Mouse (Mus musculus) stomach, embryonic 16.5 days (tissue): Measurements from ENCODE around the gene Zfp831. TPM values are rescaled to one million over a fixed set of nuclear protein-coding genes. Genes with fewer than 3 reads are reported as not detected.

Experiments
- ATAC-seq: fragments of 200-750 bp; cut with Nextera tagmentation; 2 replicates; pipeline ENCODE4 v1.8.0; 2017; ENCODE audit warnings: moderate number of reproducible peaks, moderate TSS enrichment; ENCODE audit not compliant: insufficient read depth, low FRiP score
- H3K27ac ChIP-seq: fragments of 300-500 bp; sonication (generic); 2 replicates; pipeline ENCODE4 v1.5.1; 2014; ENCODE audit warnings: low read length
- H3K27me3 ChIP-seq: fragments of 300-500 bp; sonication (generic); 2 replicates; pipeline ENCODE4 v1.6.1; 2014; ENCODE audit warnings: low read length, control low read depth, mixed read lengths; ENCODE audit not compliant: control insufficient read depth, insufficient read depth
- H3K36me3 ChIP-seq: fragments of 300-500 bp; sonication (generic); 2 replicates; pipeline ENCODE4 v1.6.1; 2014; ENCODE audit warnings: low read length; ENCODE audit not compliant: control insufficient read depth, insufficient read depth
- H3K4me1 ChIP-seq: fragments of 300-500 bp; sonication (generic); 2 replicates; pipeline ENCODE4 v1.6.1; 2014; ENCODE audit warnings: low read length, control low read depth, mixed read lengths; ENCODE audit not compliant: control insufficient read depth, insufficient read depth
- H3K4me2 ChIP-seq: fragments of 300-500 bp; sonication (generic); 2 replicates; pipeline ENCODE4 v1.6.1; 2014; ENCODE audit warnings: low read depth, low read length, mixed read lengths
- H3K4me3 ChIP-seq: fragments of 300-500 bp; sonication (generic); replicated peaks from 2 replicates; pipeline ENCODE4 v1.5.1; 2014; ENCODE audit warnings: mild to moderate bottlenecking, low read length
- H3K9ac ChIP-seq: fragments of 300-500 bp; sonication (generic); 2 replicates; pipeline ENCODE4 v1.6.1; 2014; ENCODE audit warnings: low read length
- H3K9me3 ChIP-seq: fragments of 300-500 bp; sonication (generic); replicated peaks from 2 replicates; pipeline ENCODE4 v1.6.1; 2016; ENCODE audit warnings: low read length, control low read depth; ENCODE audit not compliant: control insufficient read depth
- WGBS: fragments of 180-500 bp; shearing (Covaris S2); extraction: QIAGEN DNeasy Blood & Tissue Kit; methylation state at CpG from one replicate; pipeline ENCODE4 v1.1.7; 2014; 5-methylcytosine and 5-hydroxymethylcytosine counted together
- polyA plus RNA-seq: library from polyadenylated mRNA; unstranded; fragments of >200 nt; fragmentation: Nextera tagmentation; extraction: Ambion mirVana; gene quantifications from 2 replicates; pipeline ENCODE4 v1.2.1, GENCODE M21; 2015

The Zfp831 gene
- 0.06 TPM in 1 of 2 replicates, not detected in the other for polyA plus RNA-seq

GRCm38 (mm10) chr2:174643448-174644144 is at the start of gene Zfp831:
Zfp831 (plus strand) TSS chr2:174643534.
- no peak within 1 kb of the TSS for H3K4me3 ChIP-seq
- 79% methylated on average over 18 of the region's 18 CpGs for WGBS
- no peaks in the 10 kb centered on the region for H3K27me3 ChIP-seq
- H3K4me1 ChIP-seq, result no peaks in the 10 kb centered on the region
- no peaks in the 10 kb centered on the region for H3K9me3 ChIP-seq
- no peak within 1 kb of the TSS for H3K9ac ChIP-seq
- ATAC-seq, result no peak
- H3K4me2 ChIP-seq, result no peak within 1 kb of the TSS
- H3K36me3 ChIP-seq, result no peaks in the 10 kb centered on the region
- H3K27ac ChIP-seq, result no peak within 1 kb of the TSS

GRCm38 (mm10) chr2:174594965-174595364 is 48.4 kb upstream of the Zfp831 start:
- Histone ChIP-seq H3K36me3 (no peaks in the 10 kb centered on the region), H3K4me2 (no peak overlapping the region), H3K4me1 (no peaks in the 10 kb centered on the region), H3K9me3 (no peaks in the 10 kb centered on the region), H3K4me3 (no peak overlapping the region), H3K27me3 (no peaks in the 10 kb centered on the region), H3K27ac (no peak overlapping the region), H3K9ac (no peak overlapping the region)
- 72% methylated on average over 9 of the region's 9 CpGs for WGBS
- no peak for ATAC-seq

- Histone ChIP-seq H3K27me3 (no peaks in the 10 kb centered on the region), H3K4me3 (no peak overlapping the region), H3K9ac (no peak overlapping the region), H3K4me2 (no peak overlapping the region), H3K9me3 (no peaks in the 10 kb centered on the region), H3K36me3 (no peaks in the 10 kb centered on the region), H3K27ac (no peak overlapping the region), H3K4me1 (no peaks in the 10 kb centered on the region)
- no peak for ATAC-seq
- 77% methylated on average over 2 of the region's 2 CpGs for WGBS
These were observed 47.7 kb upstream of the Zfp831 start for GRCm38 (mm10) chr2:174595611-174596010.

- no peak for ATAC-seq
- WGBS, result 86% methylated on average over 15 of the region's 15 CpGs
These were observed 46.9 kb upstream of the Zfp831 start for GRCm38 (mm10) chr2:174596457-174596856.

GRCm38 (mm10) chr2:174598451-174598850 is 44.9 kb upstream of the Zfp831 start:
- Histone ChIP-seq H3K4me1 (no peaks in the 10 kb centered on the region), H3K9ac (no peak overlapping the region), H3K4me2 (no peak overlapping the region), H3K4me3 (no peak overlapping the region), H3K36me3 (no peaks in the 10 kb centered on the region), H3K9me3 (no peaks in the 10 kb centered on the region), H3K27me3 (no peaks in the 10 kb centered on the region), H3K27ac (0 out of 2 replicates have a peak overlapping the region, but pooled peaks have one; percentile 18)
- WGBS, result 63% methylated on average over 12 of the region's 12 CpGs
- no peak for ATAC-seq

More at GRCm38 (mm10) chr2:174596457-174596856, 46.9 kb upstream of the Zfp831 start:
- H3K9me3 ChIP-seq, result no peaks in the 10 kb centered on the region
- H3K9ac ChIP-seq, result no peak overlapping the region
- no peaks in the 10 kb centered on the region for H3K27me3 ChIP-seq
- H3K36me3 ChIP-seq, result no peaks in the 10 kb centered on the region
- no peak overlapping the region for H3K4me2 ChIP-seq
- H3K4me1 ChIP-seq, result no peaks in the 10 kb centered on the region
- no peak overlapping the region for H3K27ac ChIP-seq
- H3K4me3 ChIP-seq, result no peak overlapping the region

- Histone ChIP-seq H3K27ac (no peak overlapping the region), H3K4me2 (no peak overlapping the region), H3K9ac (no peak overlapping the region), H3K4me1 (no peaks in the 10 kb centered on the region), H3K9me3 (no peaks in the 10 kb centered on the region), H3K36me3 (no peaks in the 10 kb centered on the region), H3K27me3 (no peaks in the 10 kb centered on the region), H3K4me3 (no peak overlapping the region)
- peak; percentile 41; the same call in 1 of the 2 replicates for ATAC-seq
- 67% methylated on average over 9 of the region's 9 CpGs for WGBS
These were observed 44.2 kb upstream of the Zfp831 start for GRCm38 (mm10) chr2:174599071-174599635.

GRCm38 (mm10) chr2:174599853-174600271 is 43.5 kb upstream of the Zfp831 start:
- H3K27me3 ChIP-seq, result no peaks in the 10 kb centered on the region
- H3K9me3 ChIP-seq, result no peaks in the 10 kb centered on the region
- peak; percentile 12; the same call in 1 of the 2 replicates for ATAC-seq
- H3K4me1 ChIP-seq, result no peaks in the 10 kb centered on the region
- peak overlapping the region; percentile 1; the same call in 1 of the 2 replicates for H3K27ac ChIP-seq
- H3K4me3 ChIP-seq, result no peak overlapping the region
- no peak overlapping the region for H3K9ac ChIP-seq
- WGBS, result 61% methylated on average over 9 of the region's 9 CpGs
- H3K36me3 ChIP-seq, result no peaks in the 10 kb centered on the region
- no peak overlapping the region for H3K4me2 ChIP-seq

GRCm38 (mm10) chr2:174601938-174602685 is 41.2 kb upstream of the Zfp831 start:
- Histone ChIP-seq H3K4me2 (no peak overlapping the region), H3K36me3 (no peaks in the 10 kb centered on the region), H3K9me3 (no peaks in the 10 kb centered on the region), H3K9ac (no peak overlapping the region), H3K4me1 (no peaks in the 10 kb centered on the region), H3K27me3 (no peaks in the 10 kb centered on the region), H3K27ac (peak overlapping the region; percentile 29; the same call in 1 of the 2 replicates), H3K4me3 (no peak overlapping the region)
- WGBS, result 61% methylated on average over 9 of the region's 9 CpGs
- ATAC-seq, result peak; percentile 34; the same call in 1 of the 2 replicates

GRCm38 (mm10) chr2:174603321-174603720 is 40.0 kb upstream of the Zfp831 start:
- H3K4me2 ChIP-seq, result no peak overlapping the region
- no peak overlapping the region for H3K9ac ChIP-seq
- H3K4me3 ChIP-seq, result no peak overlapping the region
- H3K27ac ChIP-seq, result peak overlapping the region; percentile 46
- H3K27me3 ChIP-seq, result no peaks in the 10 kb centered on the region
- ATAC-seq, result no peak
- no peaks in the 10 kb centered on the region for H3K4me1 ChIP-seq
- no peaks in the 10 kb centered on the region for H3K36me3 ChIP-seq
- no peaks in the 10 kb centered on the region for H3K9me3 ChIP-seq
- 86% methylated on average over 7 of the region's 7 CpGs for WGBS
